Mouse (Mus musculus) liver, postnatal 0 days (tissue): ENCODE data around the gene Selenom. TPM values are rescaled to one million over a fixed set of nuclear protein-coding genes. Genes with fewer than 3 reads are reported as not detected.

Experiments
- ATAC-seq: fragments of 200-750 bp; cut with Nextera tagmentation; 2 replicates; pipeline ENCODE4 v1.8.0; 2017; ENCODE audit warnings: mild to moderate bottlenecking, moderate library complexity
- DNase-seq: peaks from one replicate; pipeline ENCODE4 v3.0.0-alpha.2; 2016
- H3K27ac ChIP-seq: fragments of 300-500 bp; sonication (generic); 2 replicates; pipeline ENCODE4 v1.5.1; 2014; ENCODE audit warnings: antibody characterized with exemption, moderate library complexity, mild to moderate bottlenecking, low read depth
- H3K27me3 ChIP-seq: fragments of 300-500 bp; sonication (generic); 2 replicates; pipeline ENCODE4 v1.6.1; 2014; ENCODE audit warnings: low read length, control low read depth, mixed read lengths; ENCODE audit not compliant: insufficient read depth
- H3K36me3 ChIP-seq: fragments of 300-500 bp; sonication (generic); replicated peaks from 2 replicates; pipeline ENCODE4 v1.6.1; 2014; ENCODE audit warnings: mild to moderate bottlenecking, control low read depth, low read length, moderate library complexity, mixed read lengths; ENCODE audit not compliant: insufficient read depth
- H3K4me1 ChIP-seq: fragments of 300-500 bp; sonication (generic); 2 replicates; pipeline ENCODE4 v1.6.1; 2014; ENCODE audit warnings: antibody characterized with exemption, mild to moderate bottlenecking, control low read depth; ENCODE audit not compliant: insufficient read depth
- H3K4me2 ChIP-seq: fragments of 300-500 bp; sonication (generic); 2 replicates; pipeline ENCODE4 v1.6.1; 2014; ENCODE audit warnings: low read depth, mild to moderate bottlenecking, low read length, moderate library complexity, mixed read lengths
- H3K4me3 ChIP-seq: fragments of 300-500 bp; sonication (generic); 2 replicates; pipeline ENCODE4 v1.5.1; 2014; ENCODE audit warnings: low read depth, low read length
- H3K9ac ChIP-seq: fragments of 300-500 bp; sonication (generic); replicated peaks from 2 replicates; pipeline ENCODE4 v1.6.1; 2014; ENCODE audit warnings: mild to moderate bottlenecking, moderate library complexity
- H3K9me3 ChIP-seq: fragments of 300-500 bp; sonication (generic); 2 replicates; pipeline ENCODE4 v1.6.1; 2016; ENCODE audit warnings: mild to moderate bottlenecking, control low read depth, low read length, mixed read lengths
- CTCF ChIP-seq: sonication (generic); IDR thresholded peaks from 2 replicates; pipeline ENCODE4 v1.5.1; 2016; ENCODE audit warnings: antibody characterized with exemption, low read depth
- EP300 ChIP-seq: IDR thresholded peaks from 2 replicates; pipeline ENCODE4 v1.6.1; 2016; ENCODE audit warnings: antibody characterized with exemption, low read depth, mild to moderate bottlenecking
- WGBS: fragments of 180-500 bp; shearing (Covaris S2); extraction: QIAGEN DNeasy Blood & Tissue Kit; methylation state at CpG from one replicate; pipeline ENCODE4 v1.1.7; 2014; ENCODE audit not compliant: insufficient replicate concordance; 5-methylcytosine and 5-hydroxymethylcytosine counted together
- polyA plus RNA-seq: library from polyadenylated mRNA; unstranded; fragments of >200 nt; fragmentation: Nextera tagmentation; extraction: Ambion mirVana; gene quantifications from 2 replicates; pipeline ENCODE4 v1.2.1, GENCODE M21; 2015

Gene Selenom
- polyA plus RNA-seq, 1 experiment from 2014 or later, result 9.9 TPM

DNA sequence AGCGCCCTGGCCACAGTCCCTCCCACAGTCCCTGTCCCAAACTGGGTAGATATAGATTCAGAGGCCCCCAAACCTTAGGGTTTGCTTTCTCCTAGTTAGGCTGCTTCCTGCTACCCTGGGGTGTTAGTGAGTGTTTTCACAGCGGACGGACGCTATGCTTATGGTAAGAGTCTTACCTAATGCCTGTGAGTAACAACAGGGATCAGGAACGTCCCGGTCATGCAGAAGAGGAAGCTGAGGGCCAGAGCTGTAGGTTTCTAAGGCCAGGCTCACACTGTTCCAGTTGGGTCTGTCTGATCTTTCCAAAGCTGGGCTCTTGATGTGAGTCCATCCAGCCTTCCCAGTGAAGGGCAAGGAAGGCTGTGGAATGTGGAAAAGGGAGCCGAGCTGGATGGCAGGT is 28.1 kb upstream of the Selenom start:
- Histone ChIP-seq H3K4me2 (no peak overlapping the region; the same call in 1 of the 2 replicates), H3K4me1 (peaks cover 4% of the 10 kb centered on the region), H3K27me3 (0 out of 2 replicates have a peak, but pooled peaks cover 2% of the 10 kb centered on the region), H3K4me3 (no peak overlapping the region), H3K27ac (peak overlapping the region; percentile 49), H3K9me3 (no peaks in the 10 kb centered on the region), H3K36me3 (no peaks in the 10 kb centered on the region), H3K9ac (no peak overlapping the region)
- DNase-seq (peak; percentile 14), ATAC-seq (peak; percentile 41; the same call in 1 of the 2 replicates)
- WGBS, result 44% methylated on average over 7 of the region's 7 CpGs
- TF ChIP-seq CTCF (no peak), EP300 (no peak)

- H3K4me1 ChIP-seq, result peaks cover 4% of the 10 kb centered on the region
- H3K9ac ChIP-seq, result no peak within 1 kb of the TSS
- 42% methylated on average over 11 of the region's 11 CpGs for whole genome bisulfite sequencing
- no peak within 1 kb of the TSS for H3K4me2 ChIP-seq
- H3K27me3 ChIP-seq, result 0 out of 2 replicates have a peak, but pooled peaks cover 2% of the 10 kb centered on the region
- DNase-seq (peak; percentile 12), ATAC-seq (no peak)
- TF ChIP-seq CTCF (no peak), EP300 (no peak)
- no peak within 1 kb of the TSS for H3K4me3 ChIP-seq
- H3K27ac ChIP-seq, result no peak within 1 kb of the TSS
- H3K9me3 ChIP-seq, result no peaks in the 10 kb centered on the region
- no peaks in the 10 kb centered on the region for H3K36me3 ChIP-seq
Measured at GRCm38 (mm10) chr11:3487952-3488570, 26.4 kb upstream of the Selenom start, which contains the start of gene Pla2g3. Pla2g3 (plus strand) TSS chr11:3488284.

- H3K4me1 ChIP-seq, result peaks cover 4% of the 10 kb centered on the region
- H3K36me3 ChIP-seq, result no peaks in the 10 kb centered on the region
- H3K4me3 ChIP-seq, result no peak overlapping the region
- no peak for DNase-seq
- 40% methylated on average over 5 of the region's 5 CpGs for WGBS
- 0 out of 2 replicates have a peak, but pooled peaks cover 2% of the 10 kb centered on the region for H3K27me3 ChIP-seq
- no peak overlapping the region for H3K4me2 ChIP-seq
- no peak overlapping the region for H3K27ac ChIP-seq
- no peak for ATAC-seq
- no peaks in the 10 kb centered on the region for H3K9me3 ChIP-seq
- TF ChIP-seq CTCF, result no peak
- TF ChIP-seq EP300, result no peak
- no peak overlapping the region for H3K9ac ChIP-seq
Measured at GRCm38 (mm10) chr11:3489036-3489435, 25.4 kb upstream of the Selenom start.

DNA sequence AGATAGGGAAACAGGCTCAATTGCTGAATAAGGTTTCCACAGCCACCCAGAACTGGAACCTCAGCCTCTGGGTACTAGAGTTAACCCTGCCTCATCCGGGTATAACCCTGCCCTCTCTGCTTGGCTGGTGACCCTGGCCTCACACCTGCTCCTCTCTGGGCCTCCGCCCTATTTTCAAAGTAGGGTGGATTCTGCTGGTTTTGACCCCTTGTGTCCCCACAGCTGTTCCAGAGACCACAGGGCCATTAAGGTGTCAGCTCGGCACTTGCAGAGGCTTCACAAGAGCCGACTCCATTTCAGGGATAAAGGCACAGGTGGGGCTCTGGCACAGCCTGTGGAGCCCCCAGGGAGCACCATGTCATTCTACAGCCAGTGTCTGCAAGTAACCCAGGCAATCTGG is 21.7 kb upstream of the Selenom start:
- H3K4me3 ChIP-seq, result no peak overlapping the region
- no peaks in the 10 kb centered on the region for H3K36me3 ChIP-seq
- H3K9me3 ChIP-seq, result no peaks in the 10 kb centered on the region
- ATAC-seq (no peak), DNase-seq (peak; percentile 9)
- H3K9ac ChIP-seq, result no peak overlapping the region
- TF ChIP-seq EP300 (no peak), CTCF (no peak)
- no peaks in the 10 kb centered on the region for H3K27me3 ChIP-seq
- H3K4me2 ChIP-seq, result no peak overlapping the region
- 62% methylated on average over 4 of the region's 4 CpGs for WGBS
- no peak overlapping the region for H3K27ac ChIP-seq
- peaks cover 7% of the 10 kb centered on the region; the same call in 1 of the 2 replicates for H3K4me1 ChIP-seq

GRCm38 (mm10) chr11:3494857-3495256 is 19.6 kb upstream of the Selenom start:
- no peak for ATAC-seq
- no peak overlapping the region for H3K4me3 ChIP-seq
- DNase-seq, result peak; percentile 10
- no peaks in the 10 kb centered on the region for H3K36me3 ChIP-seq
- H3K9me3 ChIP-seq, result no peaks in the 10 kb centered on the region
- no peaks in the 10 kb centered on the region for H3K27me3 ChIP-seq
- no peak overlapping the region for H3K4me2 ChIP-seq
- no peak for TF ChIP-seq EP300
- no peak for TF ChIP-seq CTCF
- 77% methylated on average over 17 of the region's 17 CpGs for WGBS
- no peak overlapping the region for H3K9ac ChIP-seq
- H3K4me1 ChIP-seq, result peaks cover 7% of the 10 kb centered on the region; the same call in 1 of the 2 replicates
- H3K27ac ChIP-seq, result no peak overlapping the region

DNA sequence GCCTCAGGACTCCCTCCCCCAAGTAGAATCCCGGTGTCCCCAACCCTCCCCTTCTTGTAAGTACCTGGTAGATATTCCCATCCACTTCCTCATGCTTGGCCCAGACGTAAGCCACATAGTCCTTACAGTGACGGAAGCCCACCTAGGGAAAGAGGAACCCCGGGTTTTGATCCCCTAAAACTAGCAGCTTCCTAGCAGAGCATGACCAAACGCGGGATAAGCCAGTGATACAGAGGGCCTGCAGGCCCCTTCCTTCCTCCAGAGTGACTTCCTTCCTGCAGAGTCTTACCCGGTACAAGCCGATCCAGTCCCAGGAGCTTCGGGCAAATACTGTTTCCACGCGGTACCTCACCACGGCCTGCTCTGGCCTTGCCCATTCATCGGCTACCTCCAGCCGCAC is 19.0 kb upstream of the Selenom start:
- no peak overlapping the region for H3K27ac ChIP-seq
- peaks cover 7% of the 10 kb centered on the region; the same call in 1 of the 2 replicates for H3K4me1 ChIP-seq
- H3K36me3 ChIP-seq, result no peaks in the 10 kb centered on the region
- H3K9me3 ChIP-seq, result no peaks in the 10 kb centered on the region
- DNase-seq (peak; percentile 14), ATAC-seq (no peak)
- no peak overlapping the region for H3K4me2 ChIP-seq
- TF ChIP-seq CTCF (no peak), EP300 (no peak)
- WGBS, result 45% methylated on average over 14 of the region's 14 CpGs
- no peak overlapping the region for H3K9ac ChIP-seq
- no peak overlapping the region for H3K4me3 ChIP-seq
- no peaks in the 10 kb centered on the region for H3K27me3 ChIP-seq
